Mouse (Mus musculus) urinary bladder, adult 2 months (tissue): ENCODE measurements around the gene Kif28. TPM values are rescaled to one million over a fixed set of nuclear protein-coding genes. Genes with fewer than 3 reads are reported as not detected.
A peak's percentile ranks its signal among the peaks of the same experiment; 100 is the strongest.
"Not testable (repeated sequence)": the region's sequence is repeated elsewhere in the genome, so short reads cannot be mapped to it uniquely, and the experiment has no call there.

Experiments
- DNase-seq: peaks from one replicate; pipeline ENCODE4 v3.0.0; 2022; ENCODE audit warnings: low spot score
- polyA plus RNA-seq: library from polyadenylated mRNA; depleted of rRNA; stranded (reverse); fragments of >200 nt; gene quantifications from 2 replicates; pipeline ENCODE4 v1.2.3, GENCODE M21; 2012; rRNA removed

The Kif28 gene
- polyA plus RNA-seq, result not detected in 2 replicates

DNA sequence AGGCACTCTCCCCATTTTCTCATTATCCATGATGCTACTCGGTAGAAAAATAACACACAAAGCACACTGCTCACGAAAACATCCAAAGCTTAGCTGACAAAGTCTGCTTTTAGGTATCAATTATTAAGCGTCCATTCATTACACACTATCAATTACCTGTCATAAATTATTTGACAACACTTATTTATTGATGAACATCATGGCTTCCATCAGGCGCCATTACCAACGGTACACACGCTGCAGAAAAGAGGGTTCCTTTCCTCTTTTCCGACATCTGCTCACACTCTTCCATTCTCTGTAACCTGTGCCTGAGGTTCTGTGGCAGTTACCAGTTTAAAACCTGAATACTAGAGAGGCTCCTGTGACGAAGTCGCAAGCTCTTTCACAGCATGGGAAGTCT, at the start of gene Kif28:
Gene Kif28, minus strand, starts transcription at position 101 of the 400 bp plus-strand sequence.
- no peak for DNase-seq

DNA sequence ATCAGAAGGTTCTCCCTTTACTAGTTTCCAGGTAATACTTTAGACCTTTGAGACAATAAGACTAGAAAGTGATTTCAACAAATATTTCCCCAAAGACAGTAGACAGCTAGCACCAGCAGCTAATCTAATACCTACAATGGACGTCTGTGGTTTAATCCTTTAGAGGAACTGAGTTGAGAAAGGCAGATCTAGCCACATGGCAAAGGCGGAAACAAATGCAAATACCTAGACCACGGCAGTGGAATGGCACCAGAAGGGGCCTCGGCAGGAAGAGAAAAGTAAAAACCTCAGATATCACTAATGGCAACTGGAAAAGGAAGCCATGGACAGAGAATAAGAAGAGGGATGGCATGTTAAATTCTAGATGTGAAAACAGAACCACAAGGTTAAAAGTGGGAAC, 42.2 kb upstream of the Kif28 start:
- no peak for DNase-seq

DNA sequence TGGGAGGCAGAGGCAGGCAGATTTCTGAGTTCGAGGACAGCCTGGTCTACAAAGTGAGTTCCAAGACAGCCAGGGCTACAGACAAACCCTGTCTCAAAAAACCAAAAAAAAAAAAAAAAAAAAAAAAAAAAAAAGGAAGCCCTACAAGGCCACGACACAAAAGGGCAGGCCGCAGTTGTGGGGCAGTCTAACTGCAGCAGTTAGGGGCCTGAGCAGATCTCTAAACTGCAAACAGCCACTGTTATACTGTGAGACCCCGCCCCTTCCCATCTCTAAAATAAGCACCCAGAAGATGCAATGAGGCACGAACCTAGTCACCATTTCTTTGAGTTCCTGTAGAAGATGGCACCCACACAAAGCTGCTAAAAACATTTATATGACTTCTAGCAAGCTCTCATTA, 40.4 kb upstream of the Kif28 start:
- no peak for DNase-seq

DNA sequence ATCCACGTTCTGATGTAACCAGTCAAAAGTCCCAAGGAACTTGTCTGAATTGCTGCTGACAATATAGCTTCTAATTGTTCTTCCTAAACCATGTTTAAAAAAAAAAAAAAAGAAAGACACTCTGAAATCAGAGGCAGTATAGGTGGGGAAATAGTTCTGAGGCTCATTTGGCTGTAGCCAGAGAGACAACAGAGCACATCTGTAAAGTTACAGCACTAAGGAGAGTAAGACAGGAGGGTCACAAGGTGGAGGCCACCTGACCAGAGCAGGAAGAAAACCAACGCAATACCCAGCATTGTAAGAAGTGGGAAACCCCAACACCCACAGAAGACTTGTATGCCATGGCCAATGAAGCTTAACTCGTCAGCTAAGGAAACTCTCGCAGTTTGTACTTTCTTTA, 39.0 kb upstream of the Kif28 start:
- no peak for DNase-seq

DNA sequence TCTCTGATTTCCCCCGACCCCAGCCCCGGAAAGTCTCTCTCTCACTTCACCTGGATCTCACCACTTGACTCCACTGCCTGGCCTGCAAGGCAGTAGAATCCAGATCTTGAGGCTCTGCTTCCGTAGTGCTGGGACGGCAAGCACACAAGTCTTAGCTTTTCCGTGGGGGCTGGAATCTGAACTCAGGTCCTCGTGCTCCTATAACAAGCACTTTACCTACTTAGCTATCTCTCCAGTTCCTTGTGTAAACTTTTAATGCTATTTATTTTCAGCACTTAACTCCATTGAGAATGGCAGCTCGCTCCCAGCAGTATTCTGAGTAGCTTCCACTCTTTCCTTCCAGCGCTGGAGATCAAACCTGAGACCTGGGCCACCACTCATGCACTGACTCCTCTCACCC, 31.8 kb upstream of the Kif28 start:
- DNase-seq, result no peak

DNA sequence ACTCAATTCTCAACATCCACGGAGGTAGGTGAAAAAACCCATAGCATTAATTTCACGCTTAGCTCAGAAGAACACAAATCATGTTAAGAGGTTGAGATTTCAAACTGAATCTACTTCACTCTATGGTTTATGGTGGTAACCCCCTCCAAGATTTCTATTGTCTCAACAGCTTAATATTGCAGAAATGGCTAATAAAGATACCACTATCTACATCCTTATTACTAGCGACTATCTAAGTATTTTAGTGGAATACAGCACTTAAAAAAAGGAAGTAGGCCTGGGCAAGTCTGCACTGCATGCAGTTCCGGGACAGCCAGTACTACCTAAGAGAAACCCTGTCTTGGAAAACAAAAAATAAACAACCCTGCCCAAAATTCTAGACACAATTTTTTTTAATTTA, 15.5 kb upstream of the Kif28 start:
- no peak for DNase-seq

DNA sequence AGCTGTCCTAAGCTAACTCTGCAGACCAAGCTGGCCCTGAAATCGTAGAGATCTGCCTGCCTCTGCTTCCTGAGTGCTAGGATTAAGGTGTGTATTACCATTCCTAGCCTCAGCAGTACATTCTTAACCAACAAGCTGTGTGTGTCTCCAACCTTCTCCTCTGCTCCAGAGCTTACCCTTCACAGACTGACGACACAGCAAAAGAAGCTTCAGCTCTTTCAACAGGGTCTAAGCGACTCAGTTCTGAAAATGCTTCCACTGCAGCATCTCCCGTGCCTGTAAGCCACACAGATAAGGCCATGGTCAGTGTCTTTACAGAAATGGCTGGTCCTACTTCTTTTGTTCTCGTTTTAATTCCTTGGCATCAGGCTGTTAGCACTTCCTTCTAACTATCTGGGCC, 15.0 kb upstream of the Kif28 start:
- DNase-seq, result no peak

DNA sequence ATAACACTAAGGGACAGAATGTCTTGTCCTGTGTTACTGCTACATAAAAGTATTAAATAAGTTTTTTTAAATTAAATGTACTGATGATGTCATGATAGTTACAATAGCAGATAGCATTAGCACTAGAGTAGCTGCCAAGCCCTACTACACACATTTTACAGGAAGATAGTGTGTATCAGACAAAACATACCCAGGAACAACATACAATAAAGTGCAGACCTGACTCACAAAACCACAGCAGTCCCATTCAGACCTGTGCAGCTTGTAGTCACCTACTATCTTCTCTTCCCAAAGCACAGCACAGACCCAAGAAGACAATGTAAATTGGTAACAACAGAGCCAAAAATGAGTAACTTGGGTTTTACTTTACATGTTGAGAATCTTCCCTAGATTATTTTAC, 11.4 kb upstream of the Kif28 start:
- DNase-seq, result no peak

DNA sequence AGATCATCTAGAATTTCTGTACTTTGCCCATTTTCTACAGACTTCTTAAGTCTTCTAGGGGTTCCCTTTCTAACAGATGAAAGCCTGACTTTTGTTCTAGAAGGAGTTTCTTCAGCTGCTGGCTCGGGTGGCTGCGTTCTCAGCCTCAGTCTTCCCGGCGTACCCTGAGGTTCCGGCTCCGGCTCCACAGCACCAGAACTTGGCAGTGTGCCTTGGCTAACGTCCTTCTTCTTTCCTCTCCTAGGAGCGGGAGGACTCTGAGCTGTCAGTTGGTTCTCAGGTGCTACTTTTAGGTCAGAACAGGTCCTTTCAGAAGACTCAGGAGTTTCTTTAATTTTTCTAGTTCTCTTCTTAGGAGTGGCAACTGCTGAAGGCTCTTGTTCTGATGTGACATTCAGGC, 7.9 kb upstream of the Kif28 start:
- no peak for DNase-seq

DNA sequence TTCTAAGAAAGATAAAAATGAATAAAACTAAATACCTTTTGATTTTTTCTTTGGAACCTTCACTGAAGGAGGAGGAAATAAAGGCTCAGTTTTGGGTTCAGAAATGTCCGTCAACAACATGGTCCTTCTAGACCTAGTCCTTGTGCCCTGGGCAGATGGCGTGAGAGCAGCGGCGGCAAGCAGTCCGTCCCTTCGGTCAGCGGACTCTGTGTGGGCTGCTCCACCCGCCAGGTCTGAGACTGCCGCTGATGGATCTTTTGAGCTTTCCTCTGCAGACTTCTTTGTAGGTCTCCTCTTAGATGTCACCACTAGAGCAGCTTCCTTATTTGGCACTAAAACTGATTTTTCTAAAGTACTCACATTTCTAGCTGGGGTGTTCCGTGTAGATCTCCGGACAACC, 7.2 kb upstream of the Kif28 start:
- no peak for DNase-seq

DNA sequence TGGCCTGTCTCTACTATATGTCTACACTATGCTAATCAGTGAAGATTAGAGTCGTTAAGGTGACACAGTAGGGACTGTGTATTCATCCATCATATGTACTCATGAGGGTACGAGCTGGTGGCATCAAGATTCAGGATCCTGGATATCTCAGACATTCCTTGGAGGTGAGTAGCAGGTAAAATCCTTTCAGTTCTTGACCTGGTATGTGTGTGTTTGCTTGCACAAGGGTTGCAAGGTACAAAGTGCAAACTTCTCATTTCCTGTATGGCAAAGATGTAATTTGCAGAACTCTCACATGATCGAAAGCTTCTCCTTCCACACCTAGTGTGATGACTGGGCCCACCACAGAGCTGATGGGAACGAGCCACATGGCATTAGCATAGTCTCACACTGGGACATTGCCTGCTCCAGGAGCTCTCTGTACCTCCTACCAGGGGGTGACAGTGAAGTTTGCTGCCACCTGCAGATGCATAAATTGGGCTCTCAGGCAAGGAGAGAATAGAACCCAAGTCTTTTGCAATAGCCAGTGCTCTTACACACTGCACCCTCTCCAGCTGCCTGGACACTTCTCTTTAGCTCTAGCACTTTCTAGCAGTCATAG, 1.4 kb downstream of the Kif28 start:
- no peak for DNase-seq

DNA sequence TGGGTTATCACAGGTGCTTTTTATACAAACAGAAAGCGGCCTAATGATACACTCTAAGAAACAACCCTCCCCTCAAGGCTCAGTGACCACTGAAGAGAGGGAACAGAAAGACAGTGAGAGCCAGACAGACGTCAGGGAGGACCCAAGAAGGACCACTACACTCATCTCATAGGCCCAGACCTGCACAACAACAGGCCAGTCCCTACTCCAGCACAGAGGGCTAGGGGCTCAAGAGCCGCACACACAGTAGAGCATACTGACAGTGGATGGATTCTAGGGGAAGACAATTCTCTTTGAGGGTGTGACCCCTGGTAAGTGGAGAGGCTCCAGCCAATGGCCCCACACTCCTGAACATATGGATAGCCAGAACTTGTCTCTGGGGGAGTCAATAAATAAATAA, 8.6 kb downstream of the Kif28 start:
- no peak for DNase-seq

DNA sequence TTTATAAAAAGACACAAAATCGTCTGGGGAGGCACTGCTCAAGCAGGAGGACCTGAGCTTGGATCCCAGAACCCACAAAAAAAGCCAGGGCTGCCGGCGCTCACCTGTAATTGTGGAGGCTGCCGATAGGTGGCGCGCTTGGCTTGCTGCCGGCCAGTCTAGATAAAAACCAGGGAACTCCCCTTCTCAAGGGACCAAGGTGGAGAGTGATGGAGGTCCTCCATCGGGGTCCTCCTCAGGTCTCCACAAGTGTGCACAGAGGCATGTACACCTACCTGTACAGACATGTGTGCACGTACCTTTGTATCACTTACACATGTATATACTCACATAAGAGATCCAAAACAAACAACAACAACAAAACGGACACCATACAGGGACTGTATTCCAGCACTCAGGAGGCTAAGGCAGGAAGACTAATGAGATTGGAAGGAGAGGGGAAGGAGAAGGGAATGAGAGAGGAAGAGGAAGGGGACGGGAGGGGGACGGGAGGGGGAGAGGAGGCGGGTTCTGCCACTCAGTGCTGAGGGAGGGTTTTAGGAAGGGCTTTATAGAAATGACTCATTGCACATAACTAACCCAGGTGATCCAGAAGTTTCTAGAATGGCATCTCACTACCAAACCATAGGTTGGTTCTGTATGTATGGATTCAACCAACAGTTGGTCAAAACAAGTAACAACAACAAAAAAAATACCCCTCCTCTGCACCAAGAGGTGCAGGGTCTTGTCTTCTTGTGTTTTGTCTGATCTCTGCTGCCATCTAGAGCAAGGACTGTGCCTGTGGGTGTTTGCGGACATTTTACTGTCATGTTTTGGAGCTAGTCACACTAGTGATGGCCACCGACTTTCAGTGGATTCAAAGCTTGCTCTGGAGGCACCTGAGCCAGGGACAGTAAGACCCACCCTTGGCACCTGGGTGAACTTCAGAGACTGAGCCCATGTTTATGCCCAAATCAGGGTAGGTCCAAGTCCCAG, 10.3 kb downstream of the Kif28 start:
- peak; percentile 47 for DNase-seq

DNA sequence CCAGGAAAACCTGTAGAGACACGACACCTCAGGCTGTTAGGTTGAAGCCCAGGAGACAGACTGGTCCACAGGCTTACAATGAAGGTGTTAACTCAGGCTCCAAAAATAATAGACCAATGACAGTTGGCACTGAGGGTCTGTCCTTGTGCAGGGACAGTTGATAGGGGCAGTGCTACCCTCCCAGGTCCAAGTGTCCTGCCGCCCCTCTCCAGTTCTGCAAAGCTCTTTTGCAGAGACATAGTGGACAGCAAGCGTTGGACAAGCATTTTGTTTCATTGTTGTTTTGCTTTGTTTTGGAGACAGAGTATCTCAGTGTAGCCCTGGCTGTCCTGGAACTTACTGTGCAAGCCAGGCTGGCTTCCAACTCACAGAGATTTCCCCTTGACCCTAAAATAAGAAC, 13.7 kb downstream of the Kif28 start:
- DNase-seq, result no peak

DNA sequence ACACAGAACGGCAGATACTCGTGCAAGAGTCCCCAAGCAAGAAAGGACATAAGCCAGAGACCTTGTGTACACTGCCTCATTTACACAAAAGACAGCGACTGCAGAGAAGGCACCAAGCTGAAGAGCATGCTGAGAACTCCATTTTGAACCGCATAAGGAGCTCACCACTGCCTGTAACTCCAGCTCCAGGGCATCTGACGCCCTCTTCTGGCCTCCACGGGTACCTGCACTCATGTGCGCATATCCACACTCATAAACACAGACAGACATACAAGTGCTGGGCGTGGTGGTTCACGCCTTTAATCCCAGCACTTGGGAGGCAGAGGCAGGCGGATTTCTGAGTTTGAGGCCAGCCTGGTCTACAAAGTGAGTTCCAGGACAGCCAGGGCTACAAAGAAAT, 16.4 kb downstream of the Kif28 start:
- no peak for DNase-seq

DNA sequence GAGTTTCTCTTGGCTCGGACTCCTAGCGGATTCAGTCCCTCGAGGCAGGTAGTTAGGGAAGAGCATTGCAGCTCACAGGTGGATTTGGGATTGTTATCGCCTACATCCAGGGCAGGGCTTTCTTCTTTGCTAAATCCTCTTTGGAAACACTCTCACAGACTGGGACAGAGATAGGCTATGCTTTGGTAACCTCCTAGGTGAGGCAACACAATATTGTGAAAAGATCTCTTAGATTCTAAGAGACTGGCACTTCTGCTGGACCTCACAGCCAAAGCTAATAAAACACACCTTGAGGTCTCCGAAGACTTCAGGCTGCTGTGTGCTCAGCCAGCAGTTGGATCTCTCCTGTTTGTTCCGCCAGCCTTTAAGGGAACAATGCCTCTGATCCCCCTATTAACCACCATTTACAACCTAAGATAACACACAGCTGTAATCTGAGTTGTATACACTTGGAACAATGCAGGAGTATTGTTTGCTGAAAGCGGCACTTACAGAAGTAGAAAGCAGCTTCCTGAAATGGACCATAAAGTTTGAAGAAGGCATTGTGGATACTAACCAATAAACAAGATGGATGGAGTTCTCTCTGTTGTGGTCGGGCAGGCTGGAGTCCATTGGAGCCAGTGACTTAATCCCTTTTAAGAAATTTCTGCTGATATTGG, 22.1 kb downstream of the Kif28 start:
- no peak for DNase-seq

DNA sequence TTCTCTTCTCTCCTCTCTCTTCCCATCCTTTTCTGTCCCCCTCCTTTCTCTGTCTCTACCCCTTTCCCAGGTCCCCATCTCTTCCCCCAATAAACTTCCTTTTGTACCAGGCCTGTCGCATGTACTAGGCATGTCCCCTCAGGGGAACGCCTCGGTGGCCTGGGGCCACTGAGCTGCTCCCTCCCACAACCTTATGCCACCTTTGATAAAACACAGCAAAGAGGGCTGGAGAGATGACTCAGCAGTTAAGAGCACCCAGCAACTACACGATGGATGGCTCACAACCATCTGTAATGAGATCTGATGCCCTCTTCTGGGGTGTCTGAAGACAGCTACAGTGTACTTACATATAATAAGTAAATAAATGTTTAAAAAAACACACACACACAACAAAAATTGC, 29.3 kb downstream of the Kif28 start:
- no peak for DNase-seq

DNA sequence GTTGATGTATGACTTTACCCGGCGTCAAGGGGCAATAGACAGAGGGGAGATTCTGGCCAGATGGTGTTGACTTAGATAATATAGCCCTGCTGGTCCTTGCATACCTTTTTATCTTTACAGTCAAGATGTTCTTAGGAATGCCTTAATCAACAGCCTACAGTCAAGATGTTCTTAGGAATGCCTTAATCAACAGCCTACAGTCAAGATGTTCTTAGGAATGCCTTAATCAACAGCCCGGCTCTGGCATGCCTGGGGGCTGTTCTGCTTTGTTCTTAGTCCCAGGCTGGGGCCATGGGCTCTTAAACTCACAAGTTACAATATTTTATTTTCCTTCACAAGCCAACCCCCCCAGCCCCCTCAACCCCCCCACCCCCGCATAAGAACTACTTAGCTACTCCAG, 29.8 kb downstream of the Kif28 start:
- DNase-seq, result not testable (repeated sequence)

DNA sequence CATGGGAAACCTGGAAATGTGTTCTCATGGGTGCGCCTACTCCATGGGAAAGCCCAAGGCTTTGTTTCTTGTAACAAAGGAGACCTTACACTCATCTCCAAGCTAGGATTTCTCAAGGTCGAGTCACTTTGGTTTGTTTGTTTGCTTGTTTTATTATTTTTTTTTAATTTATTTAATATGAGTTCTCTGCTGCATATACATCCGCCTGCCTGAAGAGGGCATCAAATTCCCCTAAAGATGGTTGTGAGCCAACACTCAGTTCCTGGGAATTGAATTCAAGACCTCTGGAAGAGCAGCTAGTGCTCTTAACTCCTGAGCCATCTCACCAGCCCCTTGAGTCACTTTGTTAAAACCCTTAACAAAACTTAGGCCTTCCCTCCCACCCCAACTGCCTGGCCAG, 31.7 kb downstream of the Kif28 start:
- DNase-seq, result no peak

DNA sequence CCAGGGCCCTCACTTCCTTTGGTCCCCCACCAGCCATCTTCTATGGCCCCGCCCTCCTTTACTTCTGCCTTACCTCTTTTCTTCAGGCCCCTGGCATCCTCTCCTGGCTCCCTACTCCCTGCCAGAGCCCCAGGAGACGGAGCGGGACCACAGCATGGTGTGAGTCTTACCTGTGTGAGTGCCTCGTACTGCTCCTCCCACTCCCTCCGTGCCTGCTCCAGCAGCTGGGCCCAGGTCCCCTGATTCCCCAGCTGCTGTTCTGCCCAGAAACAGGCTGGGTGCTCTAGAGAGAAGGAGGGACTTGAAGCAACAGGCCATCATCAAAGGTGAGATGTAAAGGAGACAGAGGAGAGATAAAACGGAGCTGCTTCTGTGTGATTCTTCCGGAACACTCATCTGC, 32.4 kb downstream of the Kif28 start:
- no peak for DNase-seq

DNA sequence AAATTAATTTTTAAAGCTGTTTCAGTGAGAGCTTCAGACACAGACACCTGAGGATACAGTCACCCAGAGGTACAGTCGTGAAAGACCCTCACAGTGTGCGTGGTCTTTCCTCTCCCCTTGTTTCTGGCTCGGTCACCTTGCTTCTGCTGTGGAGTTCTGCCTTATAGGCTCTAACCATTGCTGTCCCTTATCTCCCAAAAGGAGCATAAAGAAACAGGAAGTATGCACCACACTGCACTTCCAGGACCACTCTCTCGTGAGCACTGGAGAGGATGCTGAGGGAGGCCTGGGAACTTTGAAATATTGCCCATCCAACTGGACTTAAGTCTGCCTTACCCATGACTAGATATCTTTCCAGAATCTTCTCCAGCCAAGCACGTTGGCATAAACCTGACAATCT, 34.3 kb downstream of the Kif28 start:
- no peak for DNase-seq

DNA sequence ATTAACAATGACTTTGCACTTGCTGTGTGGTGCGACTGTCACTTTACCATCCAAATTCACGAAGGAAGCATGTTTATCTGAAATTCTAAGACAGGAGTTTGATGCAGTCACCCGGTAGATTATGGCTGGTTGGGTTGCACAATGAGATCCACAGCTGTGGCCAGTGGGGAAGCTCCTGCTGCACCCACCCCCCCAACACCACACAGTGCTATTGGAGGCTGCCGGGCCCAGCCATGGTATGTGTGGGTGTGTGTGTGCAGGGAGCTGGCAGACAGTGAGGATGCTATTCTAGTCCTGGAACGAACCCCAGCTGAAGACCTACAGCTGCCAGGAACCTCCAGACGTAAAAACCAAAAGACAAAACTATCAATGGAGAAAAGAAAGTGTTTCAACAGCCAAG, 35.7 kb downstream of the Kif28 start:
- no peak for DNase-seq

DNA sequence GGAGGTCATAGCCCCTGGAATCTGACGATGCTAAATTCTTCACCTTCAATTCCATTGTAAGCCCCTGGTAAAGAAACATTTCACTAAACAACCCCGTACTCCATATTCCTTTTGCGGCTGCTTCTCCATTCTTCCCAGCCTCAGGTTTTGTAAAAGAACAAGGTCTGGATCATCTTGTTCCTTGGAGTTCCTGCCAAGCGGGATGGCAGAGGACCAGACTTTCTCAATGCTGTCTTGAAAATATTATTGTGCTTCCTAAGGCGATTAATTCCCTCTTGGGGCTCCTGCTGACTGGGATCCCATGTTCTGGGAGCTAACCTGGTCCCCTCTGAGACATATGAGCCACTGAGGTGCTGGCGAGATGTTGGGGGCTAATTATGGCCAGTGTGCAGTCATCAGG, 39.9 kb downstream of the Kif28 start:
- DNase-seq, result no peak
